Mouse (Mus musculus): ENCODE measurements at regions not wholly inside any gene's neighbourhood (a gene's known extent, or its start where the extent isn't known, plus 50 kb on each side); places are given as distances from the start of the nearest gene placed in this dataset.

GRCm38 (mm10) chr4:90565909-90566308 lies 347.3 kb downstream of the Zfp352 start:
- intact Hi-C loops (cut with DNase I), result no loop called here
- no peak for DNase-seq (ENCODE audit: low spot score in 2 of 2)

GRCm38 (mm10) chr4:90576139-90577082 lies 357.8 kb downstream of the Zfp352 start:
- no peak for DNase-seq (ENCODE audit: low spot score in 2 of 2)
- intact Hi-C loops (cut with DNase I), result no loop called here

- no peak for DNase-seq (ENCODE audit: low spot score in 2 of 2)
- intact Hi-C loops (cut with DNase I), result no loop called here
These were observed 379.7 kb downstream of the Zfp352 start for GRCm38 (mm10) chr4:90598326-90598725.

GRCm38 (mm10) chr4:90608941-90609340 lies 390.3 kb downstream of the Zfp352 start:
- intact Hi-C loops (cut with DNase I), result no loop called here
- no peak for DNase-seq (ENCODE audit: low spot score in 2 of 2)

GRCm38 (mm10) chr4:90627937-90628336 lies 409.3 kb downstream of the Zfp352 start:
- DNase-seq (ENCODE audit: low spot score in 2 of 2), result no peak
- intact Hi-C loops (cut with DNase I), result no loop called here

GRCm38 (mm10) chr4:90672267-90672945 lies 453.8 kb downstream of the Zfp352 start:
- peak in 1 of 2 experiments; percentile 0 for DNase-seq (ENCODE audit: low spot score in 2 of 2)
- intact Hi-C loops (cut with DNase I), result no loop called here

GRCm38 (mm10) chr4:90696945-90697344 lies 478.3 kb downstream of the Zfp352 start:
- intact Hi-C loops (cut with DNase I), result no loop called here
- no peak for DNase-seq (ENCODE audit: low spot score in 2 of 2)

GRCm38 (mm10) chr4:90729168-90729567 lies 510.5 kb downstream of the Zfp352 start:
- intact Hi-C loops (cut with DNase I), result no loop called here
- peak; percentile 2 for DNase-seq (ENCODE audit: low spot score in 2 of 2)

- DNase-seq (ENCODE audit: low spot score in 2 of 2), result no peak
- intact Hi-C loops (cut with DNase I), result no loop called here
These were observed 516.2 kb downstream of the Zfp352 start for GRCm38 (mm10) chr4:90734856-90735255.

GRCm38 (mm10) chr4:90744106-90744505 lies 525.5 kb downstream of the Zfp352 start:
- DNase-seq (ENCODE audit: low spot score in 2 of 2), result no peak
- intact Hi-C loops (cut with DNase I), result no loop called here
